Mouse (Mus musculus) thymus, adult 2 months (tissue): ENCODE results near the gene Anapc2. TPM values are rescaled to one million over a fixed set of nuclear protein-coding genes. Genes with fewer than 3 reads are reported as not detected.
A peak's percentile ranks its signal among the peaks of the same experiment; 100 is the strongest.

Experiments
- DNase-seq: peaks from one replicate; pipeline ENCODE4 v3.0.0; 2021
- H3K27ac ChIP-seq: fragments of 200-500 bp; 2 replicates; pipeline ENCODE4 v1.5.1; 2012; ENCODE audit warnings: low read length, control low read depth; ENCODE audit not compliant: control insufficient read depth, insufficient read depth
- H3K27me3 ChIP-seq: fragments of 200-500 bp; 2 replicates; pipeline ENCODE4 v1.6.1; 2012; ENCODE audit warnings: mild to moderate bottlenecking, low read length, moderate library complexity, mixed read lengths; ENCODE audit not compliant: control insufficient read depth, insufficient read depth
- H3K36me3 ChIP-seq: fragments of 200-500 bp; 2 replicates; pipeline ENCODE4 v1.6.1; 2012; ENCODE audit warnings: mild to moderate bottlenecking, low read length, moderate library complexity; ENCODE audit not compliant: control insufficient read depth, insufficient read depth
- H3K4me1 ChIP-seq: fragments of 200-500 bp; replicated peaks from 2 replicates; pipeline ENCODE4 v1.6.1; 2012; ENCODE audit warnings: low read length; ENCODE audit not compliant: control insufficient read depth, insufficient read depth
- H3K4me3 ChIP-seq: fragments of 200-500 bp; 2 replicates; pipeline ENCODE4 v1.5.1; 2012; ENCODE audit warnings: mild to moderate bottlenecking, low read length, control low read depth, moderate library complexity; ENCODE audit not compliant: control insufficient read depth, insufficient read depth
- CTCF ChIP-seq: fragments of 200-500 bp; IDR thresholded peaks from 2 replicates; pipeline ENCODE4 v1.5.1; 2012; ENCODE audit warnings: mild to moderate bottlenecking, control low read depth, low read length, moderate library complexity, borderline replicate concordance; ENCODE audit not compliant: control insufficient read depth, poor library complexity, insufficient read depth; ENCODE audit errors: extremely low read depth
- POLR2A ChIP-seq: fragments of 200-500 bp; IDR thresholded peaks from 2 replicates; pipeline ENCODE4 v1.6.1; 2012; ENCODE audit warnings: mild to moderate bottlenecking, low read length, control low read depth, moderate library complexity; ENCODE audit not compliant: control insufficient read depth, poor library complexity, insufficient read depth; ENCODE audit errors: extremely low read depth
- WGBS: fragments of 180-500 bp; shearing (Covaris S2); methylation state at CpG from one replicate; pipeline ENCODE4 v1.1.7; 2018; 5-methylcytosine and 5-hydroxymethylcytosine counted together
- polyA plus RNA-seq: library from polyadenylated mRNA; depleted of rRNA; stranded (reverse); fragments of >200 nt; gene quantifications from 2 replicates; pipeline ENCODE4 v1.2.3, GENCODE M21; 2012

Gene Anapc2
- polyA plus RNA-seq, 1 experiment, result 144 TPM

DNA sequence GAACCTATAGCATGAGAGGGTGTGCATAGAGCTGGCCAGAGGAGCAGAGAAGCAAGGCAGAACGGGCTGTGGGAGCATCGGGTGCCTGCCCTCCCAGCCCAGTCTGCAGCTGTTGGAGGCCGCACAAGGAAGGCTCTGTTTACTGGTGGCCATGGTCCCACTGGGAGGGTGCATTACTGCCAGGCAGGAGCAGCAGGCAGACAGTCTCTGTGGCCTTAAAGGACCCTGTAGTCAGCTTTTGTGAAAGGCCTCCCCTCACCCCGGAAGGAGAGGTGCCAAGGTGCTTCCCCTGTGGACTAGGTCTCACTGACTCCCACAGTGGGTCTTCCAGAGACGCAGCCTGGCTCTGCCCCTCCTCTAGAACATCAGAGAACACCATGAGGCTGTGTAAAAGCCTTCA, 45.4 kb upstream of the Anapc2 start:
- TF ChIP-seq POLR2A, result no peak
- TF ChIP-seq CTCF, result no peak
- H3K27me3 ChIP-seq, result no peaks in the 10 kb centered on the region
- 90% methylated on average over 5 of the region's 5 CpGs for WGBS
- DNase-seq, result no peak
- H3K4me3 ChIP-seq, result no peak overlapping the region
- no peak overlapping the region for H3K27ac ChIP-seq
- peaks cover 14% of the 10 kb centered on the region for H3K4me1 ChIP-seq
- 0 out of 2 replicates have a peak, but pooled peaks cover under 1% of the 10 kb centered on the region for H3K36me3 ChIP-seq

- Histone ChIP-seq H3K27ac (no peak overlapping the region), H3K36me3 (no peaks in the 10 kb centered on the region), H3K27me3 (no peaks in the 10 kb centered on the region), H3K4me3 (no peak overlapping the region), H3K4me1 (peaks cover 14% of the 10 kb centered on the region)
- 97% methylated on average over 4 of the region's 4 CpGs for WGBS
- no peak for DNase-seq
- TF ChIP-seq POLR2A, result no peak
- no peak for TF ChIP-seq CTCF
Measured at GRCm38 (mm10) chr2:25227406-25227805, 44.9 kb upstream of the Anapc2 start.

GRCm38 (mm10) chr2:25228431-25228889, 43.8 kb upstream of the Anapc2 start:
- 2% methylated on average over 7 of the region's 7 CpGs for WGBS
- DNase-seq, result peak; percentile 86
- Histone ChIP-seq H3K4me3 (peak overlapping the region; percentile 37), H3K27ac (peak overlapping the region; percentile 61), H3K36me3 (no peaks in the 10 kb centered on the region), H3K4me1 (peaks cover 9% of the 10 kb centered on the region), H3K27me3 (no peaks in the 10 kb centered on the region; the same call in 1 of the 2 replicates)
- TF ChIP-seq POLR2A, result no peak
- TF ChIP-seq CTCF, result peak; percentile 84; the same call in 1 of the 2 replicates

GRCm38 (mm10) chr2:25228995-25229530, 43.2 kb upstream of the Anapc2 start:
- WGBS, result 88% methylated on average over 6 of the region's 6 CpGs
- Histone ChIP-seq H3K4me1 (peaks cover 5% of the 10 kb centered on the region), H3K36me3 (no peaks in the 10 kb centered on the region), H3K4me3 (no peak overlapping the region), H3K27me3 (no peaks in the 10 kb centered on the region; the same call in 1 of the 2 replicates), H3K27ac (no peak overlapping the region)
- no peak for TF ChIP-seq POLR2A
- DNase-seq, result no peak

- TF ChIP-seq CTCF, result no peak
- TF ChIP-seq POLR2A, result no peak
- H3K27ac ChIP-seq, result no peak overlapping the region
- no peak overlapping the region for H3K4me3 ChIP-seq
- H3K36me3 ChIP-seq, result no peaks in the 10 kb centered on the region
- H3K4me1 ChIP-seq, result peaks cover 5% of the 10 kb centered on the region
- DNase-seq, result no peak
- WGBS, result 95% methylated on average over 5 of the region's 5 CpGs
- no peaks in the 10 kb centered on the region; the same call in 1 of the 2 replicates for H3K27me3 ChIP-seq
Measured at GRCm38 (mm10) chr2:25229582-25229981, 42.7 kb upstream of the Anapc2 start.

GRCm38 (mm10) chr2:25230581-25230980, 41.7 kb upstream of the Anapc2 start:
- Histone ChIP-seq H3K27me3 (no peaks in the 10 kb centered on the region; the same call in 1 of the 2 replicates), H3K4me3 (no peak overlapping the region), H3K36me3 (no peaks in the 10 kb centered on the region), H3K4me1 (peaks cover 5% of the 10 kb centered on the region), H3K27ac (no peak overlapping the region)
- TF ChIP-seq POLR2A (no peak), CTCF (no peak)
- WGBS, result 94% methylated on average over 7 of the region's 7 CpGs
- no peak for DNase-seq

DNA sequence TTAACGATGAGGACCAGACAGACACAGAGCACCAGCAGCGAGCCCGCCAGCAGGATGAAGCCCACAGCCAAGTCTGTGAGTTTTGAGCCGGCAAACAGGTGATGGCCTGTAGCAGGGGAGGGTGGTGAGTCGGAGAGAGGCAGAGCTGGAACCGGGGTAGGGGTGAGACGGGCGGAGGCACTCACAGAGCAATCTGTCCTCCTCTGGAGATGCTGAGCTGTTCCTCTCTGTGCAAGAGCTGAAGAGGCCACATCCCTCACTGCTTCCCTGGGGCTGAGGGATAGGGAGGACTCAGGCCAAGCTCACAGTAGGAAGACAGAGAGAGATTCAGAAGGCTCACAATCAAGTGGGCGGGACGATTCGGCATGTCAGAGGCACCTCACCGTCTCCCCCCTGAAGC, 41.2 kb upstream of the Anapc2 start:
- Histone ChIP-seq H3K4me3 (no peak overlapping the region), H3K27ac (no peak overlapping the region), H3K27me3 (no peaks in the 10 kb centered on the region; the same call in 1 of the 2 replicates), H3K36me3 (no peaks in the 10 kb centered on the region), H3K4me1 (peaks cover 5% of the 10 kb centered on the region)
- TF ChIP-seq CTCF, result no peak
- no peak for TF ChIP-seq POLR2A
- 94% methylated on average over 12 of the region's 12 CpGs for WGBS
- DNase-seq, result no peak
